Mouse (Mus musculus): Measurements from ENCODE around the gene Hspa1b.
A peak's percentile ranks its signal among the peaks of the same experiment; 100 is the strongest.

- TF ChIP-seq CTCF (IDR thresholded peaks at IDR 0.05; ENCODE audit: control insufficient read depth, insufficient read depth, low read length) (no peak), POLR2A (IDR thresholded peaks at IDR 0.05; ENCODE audit: borderline replicate concordance, control insufficient read depth, low read depth, low read length) (0 out of 2 replicates have a peak, but pooled peaks have one; percentile 11)
Observed at GRCm38 (mm10) chr17:34934031-34934430, 25.0 kb downstream of the Hspa1b start.
